Mouse (Mus musculus) thymus, postnatal 25 days (tissue): ENCODE data around the gene Trim25.
A peak's percentile ranks its signal among the peaks of the same experiment; 100 is the strongest.
"Not testable (repeated sequence)": the region's sequence is repeated elsewhere in the genome, so short reads cannot be mapped to it uniquely, and the experiment has no call there.

ENCODE experiments used
- DNase-seq: peaks from one replicate; pipeline ENCODE4 v3.0.0; 2022

Gene Trim25

GRCm38 (mm10) chr11:88995616-88996015 lies 3.6 kb upstream of the Trim25 start:
- no peak for DNase-seq

DNA sequence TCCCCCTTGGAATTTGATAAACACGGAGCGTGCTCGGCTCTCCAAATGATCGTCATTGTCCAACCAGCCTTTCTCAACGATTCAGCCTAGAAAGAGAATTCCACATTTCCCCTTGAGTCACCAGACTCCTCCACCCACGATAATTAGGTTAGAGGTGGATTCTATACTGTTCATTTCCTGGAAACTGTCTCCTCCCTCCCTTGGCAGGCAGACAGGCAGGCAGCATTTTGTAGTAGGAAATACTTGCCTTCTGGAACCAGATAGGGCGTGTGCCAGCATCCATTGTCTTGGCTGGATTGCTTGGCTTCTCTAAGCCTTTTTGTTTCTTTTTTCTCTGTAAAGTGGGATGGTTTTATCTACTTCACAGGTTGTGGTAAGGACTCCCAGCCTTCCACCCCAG lies 2.7 kb upstream of the Trim25 start:
- no peak for DNase-seq

DNA sequence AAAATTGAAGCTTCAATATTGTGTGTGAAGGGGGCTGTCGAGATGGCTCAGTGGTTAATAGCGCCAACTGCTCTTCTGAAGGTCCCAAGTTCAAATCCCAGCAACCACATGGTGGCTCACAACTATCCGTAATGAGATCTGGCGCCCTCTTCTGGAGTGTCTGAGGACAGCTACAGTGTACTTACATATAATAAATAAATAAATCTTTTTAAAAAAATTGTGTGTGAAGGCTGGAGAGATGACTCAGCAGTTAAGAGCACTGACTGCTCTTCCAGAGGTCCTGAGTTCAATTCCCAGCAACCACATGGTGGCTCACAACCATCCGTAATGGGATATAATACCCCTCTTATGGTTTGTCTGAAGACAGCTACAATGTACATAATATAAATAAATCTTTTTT lies 1.8 kb upstream of the Trim25 start:
- not testable (repeated sequence) for DNase-seq

DNA sequence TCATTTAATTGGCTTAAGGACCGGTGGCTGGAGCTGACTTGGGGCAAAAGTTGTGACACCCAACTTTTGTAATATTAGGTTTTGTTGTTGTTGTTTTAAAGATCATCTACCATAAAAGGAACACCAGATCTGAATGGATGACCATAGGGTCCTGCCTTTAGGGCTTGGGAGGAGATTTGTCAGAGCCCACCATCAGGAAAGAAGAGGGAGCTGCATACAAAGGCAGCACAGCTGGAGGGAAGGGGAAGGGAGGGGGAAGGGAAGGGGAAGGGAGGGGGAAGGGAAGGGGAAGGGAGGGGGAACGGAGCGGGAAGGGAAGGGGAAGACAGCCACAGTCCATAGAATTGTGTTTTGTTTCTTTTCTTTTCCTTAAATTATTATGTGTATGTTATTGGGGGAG lies 770 bp upstream of the Trim25 start:
- DNase-seq: no peak

- no peak for DNase-seq
These were observed 749 bp downstream of the Trim25 start for GRCm38 (mm10) chr11:88999723-89000526.

DNA sequence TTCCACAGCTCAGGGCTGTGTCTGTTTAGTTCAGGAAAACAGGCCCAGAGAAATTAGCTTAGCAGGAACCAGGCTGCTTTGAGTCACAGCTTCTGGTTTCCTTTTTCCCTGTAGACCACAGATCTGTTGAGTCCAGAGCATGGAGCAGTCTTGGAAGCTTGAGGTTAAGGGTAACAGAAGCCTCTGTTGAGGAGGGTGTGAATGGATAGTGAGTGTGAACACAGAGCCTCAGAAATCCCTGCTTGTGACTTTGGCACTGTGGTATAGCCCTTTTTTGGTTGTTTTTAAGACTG lies 1.3 kb downstream of the Trim25 start:
- DNase-seq: no peak

DNA sequence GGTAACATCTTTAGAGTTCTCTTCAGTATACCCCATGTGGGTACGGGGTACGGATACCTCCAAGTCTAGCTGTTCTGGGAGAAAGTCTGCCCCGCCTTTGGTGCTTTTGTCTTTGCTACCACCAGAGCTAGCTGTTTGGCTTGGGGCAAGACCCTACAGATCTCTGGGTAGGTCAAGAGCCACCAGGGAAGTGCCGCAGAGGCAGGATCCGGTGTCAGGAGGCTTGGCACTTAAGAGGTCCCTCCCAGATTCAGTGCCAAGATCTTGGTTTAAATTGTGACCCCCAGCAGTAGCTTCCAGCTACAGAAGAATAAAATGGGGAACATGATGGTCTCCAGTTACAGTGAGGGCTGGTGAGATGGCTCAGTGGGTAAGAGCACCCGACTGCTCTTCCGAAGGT lies 2.4 kb downstream of the Trim25 start:
- DNase-seq: no peak

DNA sequence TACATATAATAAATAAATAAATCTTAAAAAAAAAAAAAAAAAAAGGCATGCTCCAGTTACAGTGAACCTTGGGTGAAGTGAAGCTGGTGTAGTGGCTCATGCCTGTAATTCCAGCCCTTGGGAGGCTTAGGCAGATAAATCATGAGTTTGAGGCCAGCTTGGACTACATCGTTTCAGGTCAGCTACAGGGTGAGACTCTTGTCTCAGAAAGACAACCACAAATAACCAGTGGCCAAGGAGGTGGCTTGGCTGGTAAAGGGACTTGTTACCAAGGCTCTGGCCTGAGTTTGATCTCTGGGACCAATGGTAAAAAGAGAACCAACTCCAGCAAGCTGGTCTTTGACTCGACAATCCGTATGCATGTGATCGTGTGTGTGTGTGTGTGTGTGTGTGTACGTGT lies 2.9 kb downstream of the Trim25 start:
- no peak for DNase-seq

DNA sequence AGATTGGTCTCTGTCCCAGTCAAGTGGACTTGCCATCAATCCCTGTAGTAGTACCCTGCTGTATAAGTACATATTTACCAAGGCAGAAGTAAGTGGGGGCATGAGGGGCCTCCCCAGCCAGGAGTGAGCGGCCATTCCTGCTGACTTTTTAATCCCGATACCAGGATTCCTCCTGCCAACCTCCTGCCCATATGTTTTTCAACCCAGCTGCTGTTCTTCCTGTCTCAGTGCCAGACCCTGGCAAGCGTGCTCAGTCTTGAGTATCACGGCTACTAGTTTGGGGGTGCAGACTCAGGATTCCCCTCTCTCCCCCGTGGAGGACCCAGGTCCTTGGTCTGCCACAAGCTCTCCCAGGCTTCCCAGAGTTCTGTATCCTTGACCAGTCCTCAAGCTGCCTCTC lies 3.4 kb downstream of the Trim25 start:
- DNase-seq: no peak

- DNase-seq: no peak
These were observed 3.9 kb downstream of the Trim25 start for GRCm38 (mm10) chr11:89003078-89003477.

DNA sequence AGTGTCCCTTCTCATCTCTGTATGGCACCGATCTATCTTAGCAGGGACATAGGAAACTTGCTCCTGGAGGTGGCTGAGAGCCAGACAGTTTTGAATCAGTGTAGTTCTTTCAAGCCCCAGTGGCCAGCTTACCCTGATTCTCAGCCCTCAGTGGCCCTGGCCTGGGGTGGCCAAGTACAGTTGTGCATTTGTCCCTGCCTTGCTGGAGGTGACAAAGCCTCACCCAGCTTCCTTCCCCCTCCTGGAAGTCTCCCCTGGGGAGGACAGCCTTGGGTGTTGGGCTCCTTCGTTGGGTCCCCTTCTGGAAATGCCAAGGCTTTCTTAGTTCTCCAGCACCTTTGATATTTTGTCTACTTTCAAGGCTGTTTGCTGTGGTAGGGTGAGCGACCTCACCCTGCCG lies 4.5 kb downstream of the Trim25 start:
- no peak for DNase-seq

DNA sequence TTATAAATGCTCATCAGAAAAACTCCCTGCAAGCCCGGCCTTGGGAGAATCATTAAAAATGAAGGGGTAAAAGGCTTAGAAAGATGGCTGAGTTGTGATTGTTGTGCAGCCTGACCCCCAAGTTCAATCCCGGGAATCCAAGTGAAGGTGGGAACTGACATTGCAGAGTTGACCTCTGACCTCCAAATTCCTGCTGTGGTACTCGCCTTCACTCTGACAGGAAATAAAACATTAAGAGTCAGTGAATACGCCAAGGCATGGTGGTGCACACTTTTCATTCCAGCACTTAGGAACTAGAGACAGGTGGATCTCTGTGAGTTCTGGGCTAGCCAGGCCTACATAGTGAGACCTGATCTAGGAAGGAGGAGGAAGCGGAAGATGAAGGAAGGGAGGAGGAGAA lies 6.3 kb downstream of the Trim25 start:
- DNase-seq: no peak

DNA sequence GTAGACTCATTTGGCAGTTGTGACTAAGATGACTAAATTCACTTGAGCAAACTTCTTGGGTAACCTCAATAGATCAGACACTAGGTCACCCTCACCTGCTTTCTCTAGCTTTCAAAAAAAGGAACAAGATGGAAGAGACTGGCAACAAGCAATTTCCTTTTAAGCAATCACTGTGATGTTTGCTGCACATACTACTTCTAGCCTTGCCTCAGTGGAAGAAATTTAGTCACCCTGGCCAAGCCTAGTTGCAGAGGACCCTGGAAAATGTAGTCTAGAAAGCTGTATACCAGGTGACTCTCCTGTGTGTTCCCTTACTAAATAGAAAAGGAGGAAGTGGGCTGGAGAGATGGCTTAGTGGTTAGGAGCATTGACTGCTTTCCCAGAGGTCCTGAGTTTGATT lies 7.2 kb downstream of the Trim25 start:
- DNase-seq: no peak

DNA sequence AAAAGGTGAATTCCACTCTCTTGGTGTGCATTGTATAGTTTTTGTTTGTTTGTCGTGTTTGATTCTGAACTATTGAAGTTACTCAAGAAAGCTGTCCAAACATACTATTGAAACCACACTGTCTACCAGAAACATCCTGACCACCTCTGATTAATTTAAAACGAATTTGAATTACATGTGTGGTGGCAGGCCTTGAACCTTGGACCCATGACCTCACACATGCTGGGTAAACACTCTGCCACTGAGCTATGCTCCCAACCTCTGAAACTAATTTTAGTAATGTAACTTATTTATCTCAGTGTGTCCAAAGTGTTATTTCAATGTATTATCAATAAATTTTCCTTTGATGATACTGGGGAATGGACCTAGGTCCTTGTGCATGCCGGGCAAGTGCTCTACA lies 8.4 kb downstream of the Trim25 start:
- DNase-seq: no peak

GRCm38 (mm10) chr11:89009066-89009465 lies 9.9 kb downstream of the Trim25 start:
- no peak for DNase-seq

DNA sequence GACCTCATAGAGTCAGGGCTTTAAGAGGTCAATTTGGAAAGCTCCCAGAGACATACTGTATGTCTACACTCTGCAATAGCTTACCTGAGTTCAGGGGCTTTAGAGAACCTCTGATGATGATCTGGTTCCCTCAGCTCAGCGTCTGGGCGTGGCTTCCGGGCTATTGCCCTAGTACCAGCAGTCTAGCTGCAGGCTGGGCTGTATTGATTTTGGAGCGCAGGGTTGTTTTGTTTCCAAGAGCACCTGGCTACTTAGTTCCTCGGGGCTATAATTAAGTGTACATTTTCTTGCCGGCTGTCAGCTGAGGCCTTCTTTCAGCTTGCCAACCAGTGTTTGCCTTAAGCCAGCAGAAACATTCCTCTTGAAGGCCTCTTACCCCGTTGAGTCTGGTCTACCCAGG lies 10.3 kb downstream of the Trim25 start:
- DNase-seq: no peak

DNA sequence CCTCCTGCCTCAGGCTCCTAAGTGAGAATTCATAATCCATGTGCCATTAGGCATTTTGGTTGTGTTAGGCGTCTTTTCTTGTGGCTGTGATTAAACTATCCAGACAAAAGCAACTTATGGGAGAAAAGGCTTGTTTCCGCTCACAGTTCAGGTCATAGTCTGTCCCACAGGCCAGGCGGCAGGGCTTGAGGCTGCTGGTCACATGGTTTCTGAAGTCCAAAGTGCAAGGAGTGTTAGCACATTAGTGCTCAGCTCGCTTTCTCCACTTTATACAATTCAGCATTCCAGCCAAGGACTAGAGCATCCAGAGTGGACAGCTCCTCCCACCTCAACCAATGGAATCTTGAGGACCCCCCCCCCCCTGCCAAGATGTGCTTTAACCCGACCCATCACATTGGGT lies 13.1 kb downstream of the Trim25 start:
- DNase-seq: no peak

GRCm38 (mm10) chr11:89017514-89018182 lies 18.5 kb downstream of the Trim25 start:
- DNase-seq: no peak

- DNase-seq: no peak
These were observed 21.6 kb downstream of the Trim25 start for GRCm38 (mm10) chr11:89020681-89021305.

GRCm38 (mm10) chr11:89021687-89022086 lies 22.5 kb downstream of the Trim25 start:
- no peak for DNase-seq

DNA sequence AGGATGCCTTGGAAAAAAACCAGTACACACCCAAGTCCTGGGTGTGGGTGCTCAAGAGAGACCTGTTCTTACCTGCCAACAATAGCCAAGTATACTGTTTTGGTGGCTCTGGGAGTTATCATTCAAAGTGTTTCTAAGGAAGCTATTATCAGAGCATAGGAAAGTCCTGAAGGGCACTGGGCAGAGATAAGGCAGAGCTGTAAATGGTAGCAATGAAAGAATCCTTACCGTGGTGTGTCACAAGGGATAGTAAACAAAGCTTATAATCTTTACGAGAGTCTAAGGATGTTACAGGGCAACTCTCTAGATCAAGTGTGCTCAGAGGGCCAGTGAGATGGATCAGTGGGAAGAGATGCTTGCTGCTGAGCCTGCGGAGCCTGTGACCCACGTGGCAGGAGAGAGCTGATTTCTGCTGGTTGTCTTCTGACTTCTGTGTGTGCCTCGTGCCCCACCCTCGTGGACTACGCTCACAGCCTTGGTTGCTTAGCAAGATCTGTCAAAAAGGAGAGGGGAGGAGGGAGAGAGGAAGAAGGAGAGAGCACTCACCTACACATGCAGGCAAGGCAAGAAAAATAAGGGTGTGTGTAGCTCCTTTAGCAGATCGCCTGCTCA lies 23.1 kb downstream of the Trim25 start:
- DNase-seq: no peak

DNA sequence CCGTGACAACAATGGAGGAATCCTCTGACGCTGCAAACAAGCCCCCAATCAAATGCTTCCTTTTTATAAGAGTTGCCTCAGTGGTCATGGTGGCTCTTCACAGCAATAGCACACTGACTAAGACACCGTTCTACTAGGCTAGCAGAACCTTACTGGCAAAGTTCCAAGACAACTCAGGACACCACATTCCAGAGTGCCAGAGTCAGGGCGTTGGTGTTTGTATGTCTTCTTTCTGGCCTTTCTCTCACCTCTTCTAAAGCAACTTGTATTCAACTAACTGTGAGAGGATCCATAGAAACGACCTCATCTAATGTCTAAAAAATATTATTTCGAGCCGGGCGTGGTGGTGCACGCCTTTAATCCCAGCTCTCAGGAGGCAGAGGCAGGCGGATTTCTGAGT lies 24.3 kb downstream of the Trim25 start:
- DNase-seq: no peak

- peak; percentile 36 for DNase-seq
These were observed 25.2 kb downstream of the Trim25 start for GRCm38 (mm10) chr11:89024181-89024881.
